Mouse (Mus musculus) adrenal gland, postnatal 25 days (tissue): ENCODE measurements around the gene Rap1gap. TPM values are rescaled to one million over a fixed set of nuclear protein-coding genes. Genes with fewer than 3 reads are reported as not detected.

Experiments used
- DNase-seq: peaks from one replicate; pipeline ENCODE4 v3.0.0; 2021; ENCODE audit warnings: mixed read lengths
- total RNA-seq: library from RNA; stranded (reverse); gene quantifications from 2 replicates; pipeline ENCODE4 v1.2.3, GENCODE M21; 2021

Gene Rap1gap
- total RNA-seq, 1 experiment from 2014 or later = 130 TPM

DNA sequence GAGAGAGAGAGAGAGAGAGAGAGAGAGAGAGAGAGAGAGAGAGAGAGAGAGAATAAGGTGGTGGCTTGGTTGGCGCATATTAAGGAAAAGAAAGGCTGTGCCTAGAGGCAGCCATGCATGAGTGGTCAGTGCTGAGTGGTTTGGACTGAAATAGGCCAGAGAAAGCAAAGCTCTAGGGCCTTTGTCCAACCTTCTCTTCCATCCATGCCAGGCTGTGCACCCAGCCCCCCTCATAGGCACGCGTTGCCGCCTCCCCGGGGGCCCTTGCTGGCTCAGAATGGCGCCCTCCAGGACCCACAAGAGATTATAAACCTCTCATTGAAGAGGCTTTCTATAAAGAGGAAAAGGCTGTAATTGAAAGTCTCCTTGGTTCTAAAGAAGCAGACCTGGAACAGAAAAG is 3.0 kb upstream of the Rap1gap start:
- DNase-seq = no peak

GRCm38 (mm10) chr4:137663491-137663890 is 1.0 kb upstream of the Rap1gap start:
- DNase-seq = no peak

GRCm38 (mm10) chr4:137664980-137665675 is 602 bp downstream of the Rap1gap start:
- DNase-seq = peak; percentile 47

GRCm38 (mm10) chr4:137665791-137666190 is 1.3 kb downstream of the Rap1gap start:
- DNase-seq = no peak

DNA sequence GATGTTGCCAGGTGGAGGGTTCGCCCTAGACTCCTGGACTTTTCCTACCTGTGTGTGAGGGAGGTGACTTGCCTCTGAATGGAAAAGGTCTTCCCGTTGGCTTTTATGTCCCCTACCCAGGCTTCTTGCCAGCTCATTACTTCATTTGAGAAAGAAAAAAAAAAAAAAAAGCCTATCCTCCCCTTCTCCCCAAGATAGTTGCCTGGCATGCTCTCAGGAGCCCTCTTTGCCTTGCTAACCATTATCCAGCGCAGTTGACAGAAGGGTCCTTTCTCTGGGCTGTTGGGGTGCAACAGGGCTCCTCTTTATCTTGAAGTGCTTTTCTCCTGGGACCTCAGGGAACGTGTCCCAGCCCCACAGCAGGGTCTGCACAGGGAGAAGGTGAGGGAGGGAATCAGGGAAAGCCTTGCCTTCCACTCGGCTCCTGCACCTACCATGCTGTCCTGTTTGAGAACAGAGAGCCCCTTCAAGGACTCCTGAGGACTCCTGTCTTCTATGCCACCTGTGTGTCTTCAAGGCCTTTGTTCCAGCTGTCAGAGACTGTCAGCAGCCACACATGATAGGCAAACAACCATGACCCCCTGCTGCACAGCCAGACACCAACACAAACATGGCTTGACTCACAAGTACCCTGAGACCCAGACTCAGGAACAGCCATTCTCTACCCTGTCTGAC is 1.9 kb downstream of the Rap1gap start:
- DNase-seq = no peak

DNA sequence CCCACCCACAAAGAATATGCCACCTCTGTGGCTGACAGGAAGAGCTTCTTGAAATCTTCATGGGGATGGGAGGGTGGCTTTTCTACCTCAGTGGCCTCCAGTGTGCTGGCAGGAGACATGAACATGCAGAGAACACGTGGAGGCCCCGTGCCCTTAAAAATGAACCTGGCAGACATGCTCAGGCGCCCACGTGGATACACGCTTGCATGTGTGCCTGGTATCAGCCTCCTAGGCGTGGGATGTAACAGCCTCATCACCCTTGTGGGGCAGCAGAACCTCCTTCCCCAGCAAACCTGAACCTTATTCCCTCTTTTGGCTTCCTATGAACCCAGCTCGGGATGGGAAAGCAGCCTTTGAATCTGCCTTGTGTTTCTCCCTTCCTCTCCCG is 2.4 kb downstream of the Rap1gap start:
- no peak for DNase-seq

- no peak for DNase-seq
Observed at GRCm38 (mm10) chr4:137667747-137668146, 3.2 kb downstream of the Rap1gap start.

DNA sequence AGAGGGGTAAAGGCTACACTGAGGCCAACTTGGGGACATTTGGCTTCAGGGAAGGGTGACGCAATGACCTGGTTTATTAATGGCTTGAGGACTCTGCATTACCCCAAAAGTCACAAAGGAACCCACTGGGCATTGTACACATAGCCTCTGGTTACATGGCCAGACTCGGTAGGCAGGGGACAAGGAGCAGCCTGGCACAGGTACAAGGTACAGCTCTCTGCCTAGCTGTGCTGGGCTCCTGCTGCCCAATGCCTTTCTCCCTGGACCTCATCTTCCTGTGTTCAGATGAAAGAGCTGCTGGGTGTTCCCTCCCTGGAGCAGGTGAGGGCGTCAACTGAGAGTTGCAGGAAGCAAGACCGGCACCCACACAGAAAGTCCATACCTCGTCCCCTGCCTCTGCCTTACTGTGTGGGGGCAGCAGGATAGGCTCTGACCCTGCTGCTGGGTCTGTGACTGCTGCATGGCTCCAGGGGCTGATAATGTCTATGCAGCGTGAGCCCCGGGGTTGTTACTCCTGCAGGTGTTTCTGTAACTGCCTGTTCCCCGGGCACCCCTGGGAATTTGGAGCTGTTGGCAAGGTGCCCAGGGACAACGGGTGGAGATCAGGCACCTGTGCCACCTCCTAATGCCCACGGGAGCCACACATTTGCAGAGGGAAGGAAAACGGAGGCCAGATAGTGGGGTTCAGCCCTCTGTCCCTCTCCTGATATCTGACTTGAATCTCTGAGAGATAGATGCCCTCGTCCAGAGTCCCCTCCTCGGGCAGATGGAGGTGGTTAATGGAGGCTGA is 7.4 kb downstream of the Rap1gap start:
- DNase-seq = no peak

DNA sequence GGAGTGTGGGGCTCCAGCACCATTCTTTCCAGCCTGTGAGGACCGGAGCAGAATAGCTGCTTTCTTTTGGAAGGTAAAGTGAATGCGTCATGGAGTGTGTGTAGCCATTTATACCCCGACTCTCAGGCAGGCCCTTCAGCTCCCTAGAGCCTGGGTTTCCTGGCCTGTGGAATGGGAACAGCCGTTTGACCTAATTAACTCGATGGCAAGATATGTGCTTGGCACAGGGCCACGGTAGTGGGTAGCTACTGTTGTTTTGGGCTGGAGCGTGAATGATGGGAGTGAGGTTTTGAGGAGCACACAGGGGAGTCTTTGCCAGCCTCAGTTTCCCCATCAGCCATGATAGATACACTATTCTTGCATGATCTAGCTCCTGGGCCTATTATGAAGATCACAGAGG is 11.0 kb downstream of the Rap1gap start:
- no peak for DNase-seq

DNA sequence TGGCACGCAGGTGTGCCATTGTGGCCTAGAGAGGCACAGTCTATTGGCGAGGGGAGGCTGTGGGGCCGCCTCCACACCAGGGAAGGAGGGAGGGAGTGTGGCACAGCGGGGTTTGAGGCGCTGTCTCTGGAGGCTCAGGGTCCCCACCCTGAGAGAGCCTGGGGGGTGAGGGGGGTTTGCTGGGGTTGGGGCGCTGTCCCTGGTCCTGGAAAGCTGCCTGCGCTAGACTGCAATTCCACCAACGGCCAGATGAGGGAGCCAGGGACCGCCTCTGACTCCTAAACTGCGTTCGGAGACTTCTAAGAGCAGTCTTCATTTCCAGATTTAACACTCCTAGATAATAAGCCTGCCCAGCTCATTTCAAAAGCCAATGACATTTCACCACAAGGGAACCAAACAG is 11.5 kb downstream of the Rap1gap start:
- DNase-seq = peak; percentile 75

DNA sequence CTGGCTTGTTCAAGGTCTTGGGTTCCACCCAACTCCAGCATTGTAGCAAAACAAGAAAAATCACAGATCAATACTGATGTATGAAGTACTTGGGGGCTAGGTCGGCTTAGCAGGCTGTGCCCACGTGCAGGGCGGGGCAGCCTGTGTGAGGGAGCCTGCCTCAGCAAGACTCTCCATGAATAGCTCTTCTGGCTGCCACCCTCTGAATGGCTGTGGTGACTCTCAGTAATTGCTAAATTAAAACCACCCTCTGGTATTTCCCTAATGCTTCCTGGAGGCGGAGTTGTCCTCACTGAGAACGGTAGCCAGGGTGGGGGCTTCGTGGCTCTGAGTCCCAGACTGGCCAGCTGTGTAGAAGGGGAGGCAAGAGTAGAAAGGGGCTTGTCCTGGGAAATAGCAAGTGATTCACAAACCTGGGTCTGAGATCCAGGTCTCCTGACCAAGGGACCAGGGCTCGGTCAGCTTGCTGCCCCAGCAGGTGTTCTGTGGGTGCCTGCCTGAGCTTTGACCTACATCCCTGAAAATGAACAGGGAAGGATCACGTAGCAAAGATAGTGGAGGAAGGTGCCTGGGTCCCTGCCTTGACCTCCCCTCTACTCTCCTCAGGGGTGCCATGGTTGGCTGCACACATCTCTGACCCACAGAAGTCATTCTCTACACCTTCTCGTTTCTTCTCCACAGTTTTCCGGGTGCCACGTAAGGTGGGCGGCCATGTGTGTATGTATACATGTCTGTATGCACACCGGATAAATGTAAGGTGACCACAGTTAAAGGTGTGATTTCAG is 12.4 kb downstream of the Rap1gap start:
- DNase-seq = no peak

- DNase-seq = peak; percentile 33
Observed at GRCm38 (mm10) chr4:137677906-137678305, 13.4 kb downstream of the Rap1gap start.

GRCm38 (mm10) chr4:137678568-137678967 is 14.0 kb downstream of the Rap1gap start:
- DNase-seq = no peak

- DNase-seq = no peak
Observed at GRCm38 (mm10) chr4:137679979-137680550, 15.5 kb downstream of the Rap1gap start.

GRCm38 (mm10) chr4:137680721-137681120 is 16.2 kb downstream of the Rap1gap start:
- DNase-seq = no peak

DNA sequence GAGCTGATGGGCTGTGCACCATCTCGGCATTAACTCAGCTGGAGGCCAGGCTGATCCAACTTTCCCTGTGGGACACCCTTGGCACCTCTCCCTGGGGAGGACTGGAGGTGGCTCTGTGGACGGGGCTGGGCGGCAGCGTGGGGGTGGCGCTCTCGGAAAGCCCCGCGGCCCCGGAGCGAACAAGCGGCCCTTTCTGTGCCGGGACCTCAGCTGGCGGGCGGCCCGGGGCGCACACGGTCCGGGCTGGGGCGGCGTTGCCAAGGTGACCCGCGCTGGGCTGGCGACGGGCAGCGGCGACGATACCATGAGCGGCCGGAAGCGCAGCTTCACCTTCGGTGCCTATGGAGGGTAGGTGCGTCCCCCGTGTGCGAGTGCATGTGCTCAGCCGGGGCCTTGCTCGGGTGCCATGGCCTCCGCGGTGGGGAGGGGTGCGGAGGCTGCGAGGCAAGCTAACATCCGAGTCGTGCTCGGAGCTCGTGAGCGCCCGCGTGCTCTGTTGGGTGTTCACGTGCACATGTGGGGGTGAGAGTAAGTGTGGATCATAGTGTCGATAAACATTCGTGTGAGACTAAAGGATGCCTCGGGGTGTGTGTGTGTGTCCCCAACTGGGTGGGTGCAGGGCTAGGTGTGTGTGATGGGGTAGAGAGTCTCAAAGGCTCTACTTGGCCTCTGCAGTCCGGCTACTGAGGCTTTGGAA is 17.0 kb downstream of the Rap1gap start:
- DNase-seq = peak; percentile 68

- DNase-seq = no peak
Observed at GRCm38 (mm10) chr4:137682961-137683453, 18.5 kb downstream of the Rap1gap start.

DNA sequence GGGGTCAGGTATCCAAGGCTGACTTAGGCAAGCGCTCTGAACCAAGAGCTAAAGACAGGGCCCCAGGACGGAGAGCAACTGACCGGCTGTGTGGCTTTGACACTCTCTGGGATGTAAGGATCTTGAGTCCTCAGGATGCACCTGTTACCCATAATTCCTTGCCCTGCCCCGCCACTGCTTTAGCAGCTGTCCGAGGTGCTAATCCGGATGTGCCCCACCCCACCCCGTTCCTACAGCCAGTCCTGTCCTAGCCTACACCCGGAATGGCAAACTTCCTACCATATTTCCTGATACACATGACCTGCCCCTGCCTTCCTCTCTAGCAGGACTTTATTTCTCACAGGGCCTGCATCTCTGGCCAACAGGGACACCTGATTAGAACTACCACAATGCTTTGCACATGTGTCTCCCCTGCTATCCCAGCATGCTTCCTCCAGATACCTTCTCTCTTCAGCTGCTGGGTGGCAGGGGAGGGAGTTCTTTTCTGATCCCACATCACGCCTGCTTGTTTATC is 20.4 kb downstream of the Rap1gap start:
- DNase-seq = no peak

GRCm38 (mm10) chr4:137686303-137686702 is 21.8 kb downstream of the Rap1gap start:
- DNase-seq = no peak

GRCm38 (mm10) chr4:137687234-137687825 is 22.8 kb downstream of the Rap1gap start:
- DNase-seq = no peak
